Mouse (Mus musculus) hindbrain, embryonic 14.5 days (tissue): ENCODE measurements around the gene Prpf39. TPM values are rescaled to one million over a fixed set of nuclear protein-coding genes. Genes with fewer than 3 reads are reported as not detected.

Experiments
- ATAC-seq: fragments of 200-750 bp; cut with Nextera tagmentation; 2 replicates; pipeline ENCODE4 v1.8.0; 2017; ENCODE audit warnings: moderate number of reproducible peaks, mild to moderate bottlenecking, moderate TSS enrichment, moderate library complexity; ENCODE audit not compliant: low FRiP score
- DNase-seq: peaks from one replicate; pipeline ENCODE4 v3.0.0-alpha.2; 2015; ENCODE audit warnings: low spot score
- H3K27ac ChIP-seq: fragments of 300-500 bp; sonication (generic); 2 replicates; pipeline ENCODE4 v1.5.1; 2014; ENCODE audit warnings: mild to moderate bottlenecking, moderate library complexity
- H3K27me3 ChIP-seq: fragments of 300-500 bp; sonication (generic); 2 replicates; pipeline ENCODE4 v1.6.1; 2014; ENCODE audit warnings: mild to moderate bottlenecking, low read length, mixed read lengths; ENCODE audit not compliant: control insufficient read depth, insufficient read depth
- H3K36me3 ChIP-seq: fragments of 300-500 bp; sonication (generic); replicated peaks from 2 replicates; pipeline ENCODE4 v1.6.1; 2014; ENCODE audit not compliant: control insufficient read depth, insufficient read depth
- H3K4me1 ChIP-seq: fragments of 300-500 bp; sonication (generic); replicated peaks from 2 replicates; pipeline ENCODE4 v1.6.1; 2014; ENCODE audit warnings: antibody characterized with exemption, low read length, mixed read lengths; ENCODE audit not compliant: control insufficient read depth, insufficient read depth
- H3K4me2 ChIP-seq: fragments of 300-500 bp; sonication (generic); replicated peaks from 2 replicates; pipeline ENCODE4 v1.6.1; 2014; ENCODE audit warnings: mild to moderate bottlenecking, moderate library complexity
- H3K4me3 ChIP-seq: fragments of 300-500 bp; sonication (generic); replicated peaks from 2 replicates; pipeline ENCODE4 v1.5.1; 2014; ENCODE audit warnings: mild to moderate bottlenecking, low read length
- H3K9ac ChIP-seq: fragments of 300-500 bp; sonication (generic); 2 replicates; pipeline ENCODE4 v1.6.1; 2014
- H3K9me3 ChIP-seq: fragments of 300-500 bp; sonication (generic); 2 replicates; pipeline ENCODE4 v1.6.1; 2016; ENCODE audit warnings: low read length; ENCODE audit not compliant: control insufficient read depth
- WGBS: fragments of 180-500 bp; shearing (Covaris S2); extraction: QIAGEN DNeasy Blood & Tissue Kit; methylation state at CpG from one replicate; pipeline ENCODE4 v1.1.7; 2014; 5-methylcytosine and 5-hydroxymethylcytosine counted together
- polyA plus RNA-seq: library from polyadenylated mRNA; unstranded; fragments of >200 nt; fragmentation: Nextera tagmentation; extraction: Ambion mirVana; gene quantifications from 2 replicates; pipeline ENCODE4 v1.2.1, GENCODE M21; 2014

The Prpf39 gene
- 50.3 and 54.3 TPM in 2 replicates for polyA plus RNA-seq

DNA sequence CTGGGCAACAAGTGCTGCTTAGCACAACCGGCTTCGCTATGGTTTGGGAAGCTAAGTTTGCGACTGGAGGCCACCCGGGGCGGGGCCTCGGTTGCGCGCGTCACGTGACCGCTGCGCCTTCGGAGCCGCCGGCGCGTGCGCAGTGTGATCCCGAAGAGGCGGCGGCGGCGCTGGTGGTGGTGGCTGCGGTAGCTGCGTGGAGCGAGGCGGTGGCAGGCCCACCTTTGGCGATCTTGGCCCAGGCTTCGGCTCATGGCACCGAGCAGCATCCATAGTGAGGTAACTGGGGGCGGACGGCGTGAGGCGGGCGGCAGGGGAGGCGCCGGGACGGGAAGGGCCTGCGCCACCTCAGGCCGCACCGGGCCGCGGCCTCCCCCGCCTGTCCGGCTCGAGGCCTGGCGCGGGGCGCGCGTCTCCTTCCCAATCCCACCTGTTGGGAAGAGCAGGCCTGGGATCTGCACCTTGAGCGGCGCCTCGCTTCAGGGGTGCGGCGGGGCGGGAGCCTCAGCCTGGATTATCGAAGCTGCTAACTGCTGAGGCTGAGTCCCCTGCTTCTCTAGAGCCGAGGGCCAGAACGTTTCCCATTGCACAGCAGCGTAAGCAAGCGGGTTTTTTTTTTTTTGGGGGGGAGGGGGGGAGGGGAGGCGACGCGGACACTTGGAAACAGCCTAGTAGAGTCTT lies at the start of gene Prpf39:
Gene Prpf39, plus strand, starts transcription at position 144 of the 681 bp plus-strand sequence.
- Histone ChIP-seq H3K9me3 (no peaks in the 10 kb centered on the region), H3K4me1 (peaks cover 25% of the 10 kb centered on the region), H3K9ac (peak within 1 kb of the TSS; percentile 93), H3K36me3 (no peaks in the 10 kb centered on the region), H3K27me3 (no peaks in the 10 kb centered on the region), H3K4me3 (peak within 1 kb of the TSS; percentile 98), H3K27ac (peak within 1 kb of the TSS; percentile 79), H3K4me2 (peak within 1 kb of the TSS; percentile 66)
- peak; percentile 96 for ATAC-seq
- under 1% methylated on average over 62 of the region's 65 CpGs for WGBS
- DNase-seq: peak; percentile 90

DNA sequence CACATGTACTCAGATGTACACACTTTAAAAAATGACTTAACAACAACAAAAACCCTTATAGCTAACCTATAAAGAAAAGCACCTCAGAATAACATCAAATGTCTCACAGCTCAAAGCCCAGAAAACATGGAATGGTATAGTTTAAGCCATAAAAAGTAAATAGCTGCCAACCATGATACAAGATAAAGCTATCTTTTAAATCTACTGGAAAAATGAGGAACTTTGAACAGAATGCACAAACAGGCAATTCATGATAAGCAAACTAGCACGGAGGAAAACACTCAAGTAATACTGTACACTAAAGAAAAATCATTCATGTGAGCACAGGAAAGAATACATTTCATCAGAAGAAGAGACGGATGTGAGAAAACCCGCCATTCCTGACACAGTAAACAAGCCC lies 28.4 kb upstream of the Prpf39 start:
- Histone ChIP-seq H3K9ac (no peak overlapping the region), H3K9me3 (no peaks in the 10 kb centered on the region), H3K27me3 (no peaks in the 10 kb centered on the region), H3K36me3 (peaks cover 83% of the 10 kb centered on the region), H3K4me1 (no peaks in the 10 kb centered on the region), H3K27ac (no peak overlapping the region), H3K4me3 (no peak overlapping the region), H3K4me2 (no peak overlapping the region)
- DNase-seq (no peak), ATAC-seq (no peak)
- WGBS: 93% methylated on average over 3 of the region's 3 CpGs

DNA sequence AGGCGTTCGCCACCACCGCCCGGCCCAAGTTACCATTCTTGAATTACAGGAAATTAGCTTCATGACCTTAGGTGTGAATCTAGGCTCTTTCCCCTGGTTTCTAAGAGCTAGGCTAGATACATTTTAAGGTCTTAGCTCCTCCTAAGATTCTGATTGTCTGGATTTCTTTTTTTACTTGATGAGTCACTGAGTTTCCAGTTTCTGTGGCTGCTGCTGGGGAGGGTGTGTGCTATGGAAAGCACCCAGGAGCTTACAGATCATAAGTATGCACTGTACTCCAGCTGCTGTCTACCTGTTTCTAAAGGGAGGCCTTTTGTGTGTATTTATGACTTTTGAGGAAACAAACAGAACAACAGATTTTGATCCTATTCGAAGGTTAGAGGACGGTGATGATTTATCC lies 13.3 kb upstream of the Prpf39 start:
- DNase-seq: no peak
- Histone ChIP-seq H3K9ac (no peak overlapping the region), H3K4me1 (no peaks in the 10 kb centered on the region), H3K27ac (no peak overlapping the region), H3K27me3 (no peaks in the 10 kb centered on the region), H3K4me2 (no peak overlapping the region), H3K4me3 (no peak overlapping the region), H3K36me3 (peaks cover 25% of the 10 kb centered on the region), H3K9me3 (no peaks in the 10 kb centered on the region)
- WGBS: 97% methylated on average over 6 of the region's 6 CpGs
- ATAC-seq: no peak

DNA sequence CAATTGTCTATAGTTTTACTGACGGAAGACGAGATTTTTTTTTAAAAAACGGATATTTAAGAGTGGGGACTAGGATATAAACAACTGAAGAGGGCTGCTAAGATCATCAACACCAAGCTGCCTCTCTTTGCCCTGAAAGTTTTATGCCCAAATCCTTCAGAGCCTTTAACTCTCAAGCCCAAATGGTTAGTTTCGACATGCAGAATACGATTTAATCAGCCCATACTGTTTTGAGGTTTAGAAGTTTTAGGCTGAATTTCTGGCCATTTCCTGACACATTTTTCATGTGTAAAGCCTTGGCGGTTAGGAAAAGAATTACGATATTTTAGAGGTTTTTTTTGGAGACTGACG lies 319 bp upstream of the Prpf39 start:
- Histone ChIP-seq H3K9ac (peak overlapping the region; percentile 93; the same call in 1 of the 2 replicates), H3K27me3 (no peaks in the 10 kb centered on the region), H3K4me3 (peak overlapping the region; percentile 98), H3K27ac (no peak overlapping the region), H3K9me3 (no peaks in the 10 kb centered on the region), H3K4me1 (peaks cover 25% of the 10 kb centered on the region), H3K36me3 (no peaks in the 10 kb centered on the region), H3K4me2 (peak overlapping the region; percentile 66)
- DNase-seq (no peak), ATAC-seq (no peak; the same call in 1 of the 2 replicates)
- WGBS: 46% methylated on average over 8 of the region's 8 CpGs

DNA sequence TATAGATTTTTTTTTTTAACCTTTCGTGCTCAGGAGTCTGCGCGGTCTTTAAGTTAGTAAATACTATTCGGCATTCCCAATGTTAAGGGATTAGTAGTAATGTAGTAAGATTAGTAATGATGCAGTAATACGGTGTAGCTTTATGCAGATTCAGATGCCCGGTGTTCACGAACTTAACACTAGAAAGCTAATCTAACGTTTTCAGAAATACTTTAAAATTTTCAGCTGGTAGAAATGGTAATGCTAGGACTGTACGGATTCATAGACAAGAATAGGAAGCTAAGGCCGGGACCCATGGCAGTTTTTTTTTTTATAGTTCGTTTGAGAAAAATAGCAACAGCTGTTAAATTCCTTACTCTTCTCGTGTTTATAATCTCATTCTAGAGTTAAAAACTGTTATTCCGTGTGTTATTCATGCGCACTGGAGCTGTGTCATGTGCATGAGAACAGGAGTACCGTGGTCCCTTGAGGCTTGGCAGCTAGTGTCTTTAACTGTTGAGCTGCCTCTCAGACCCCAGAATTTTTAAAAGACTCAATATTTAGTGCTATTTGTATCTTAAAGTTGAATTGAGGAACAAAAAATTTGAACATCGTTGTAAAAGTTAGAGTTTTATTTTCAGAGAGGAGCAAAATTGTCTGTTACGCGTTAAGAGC lies 886 bp downstream of the Prpf39 start:
- peaks cover 25% of the 10 kb centered on the region for H3K4me1 ChIP-seq
- H3K36me3 ChIP-seq: no peaks in the 10 kb centered on the region; the same call in 1 of the 2 replicates
- ATAC-seq: peak; percentile 18; the same call in 1 of the 2 replicates
- WGBS: 19% methylated on average over 18 of the region's 18 CpGs
- H3K27me3 ChIP-seq: no peaks in the 10 kb centered on the region
- no peak for DNase-seq
- H3K9ac ChIP-seq: peak overlapping the region; percentile 93
- H3K4me2 ChIP-seq: peak overlapping the region; percentile 66
- no peaks in the 10 kb centered on the region for H3K9me3 ChIP-seq
- H3K27ac ChIP-seq: no peak overlapping the region
- peak overlapping the region; percentile 98 for H3K4me3 ChIP-seq

DNA sequence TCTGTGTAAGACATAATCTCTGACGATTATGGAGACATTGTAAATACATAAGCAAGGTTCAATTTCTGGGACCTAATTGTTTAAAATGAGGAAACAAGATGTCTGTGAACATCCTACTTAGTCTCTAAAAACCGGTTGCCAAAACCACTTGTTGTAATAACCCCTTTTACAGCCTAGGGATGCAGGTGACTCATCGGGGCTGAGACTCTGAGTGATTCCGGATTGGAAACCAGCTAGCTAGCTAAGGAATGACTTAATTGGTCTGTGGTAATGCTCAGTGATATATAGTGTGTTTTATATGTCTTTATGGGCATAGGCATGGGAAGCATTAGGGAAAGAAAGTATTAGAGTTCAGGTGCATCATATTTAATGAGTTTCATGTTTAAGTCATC lies 1.4 kb downstream of the Prpf39 start:
- H3K27me3 ChIP-seq: no peaks in the 10 kb centered on the region
- H3K9me3 ChIP-seq: no peaks in the 10 kb centered on the region
- no peak for DNase-seq
- peak overlapping the region; percentile 93 for H3K9ac ChIP-seq
- WGBS: 60% methylated on average over 4 of the region's 4 CpGs
- no peak for ATAC-seq
- H3K4me3 ChIP-seq: peak overlapping the region; percentile 98
- H3K27ac ChIP-seq: no peak overlapping the region
- peak overlapping the region; percentile 66 for H3K4me2 ChIP-seq
- H3K4me1 ChIP-seq: peaks cover 25% of the 10 kb centered on the region
- H3K36me3 ChIP-seq: peaks cover 3% of the 10 kb centered on the region; the same call in 1 of the 2 replicates

DNA sequence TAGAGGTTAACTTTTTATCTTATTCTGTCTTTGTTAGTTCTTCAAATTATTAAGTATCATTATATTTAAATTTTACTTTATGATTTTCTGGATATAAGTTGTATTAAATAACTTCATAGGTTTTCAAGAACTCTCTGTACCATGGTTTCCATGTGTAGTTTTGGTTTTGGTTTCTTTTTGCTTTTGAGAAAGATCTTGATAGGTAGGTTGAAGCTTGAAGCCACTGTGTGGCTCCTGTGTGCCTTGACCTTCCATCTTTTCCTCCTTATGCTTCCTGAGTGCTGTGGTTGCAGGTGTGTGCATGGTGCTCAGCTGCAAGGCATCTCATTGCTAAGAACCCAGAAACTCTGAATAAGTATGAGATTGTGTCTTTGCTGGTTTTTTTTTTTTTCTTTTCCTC lies 12.7 kb downstream of the Prpf39 start:
- Histone ChIP-seq H3K9ac (no peak overlapping the region), H3K27ac (no peak overlapping the region), H3K4me3 (no peak overlapping the region), H3K36me3 (peaks cover 55% of the 10 kb centered on the region), H3K4me2 (no peak overlapping the region), H3K27me3 (no peaks in the 10 kb centered on the region), H3K4me1 (no peaks in the 10 kb centered on the region), H3K9me3 (no peaks in the 10 kb centered on the region)
- DNase-seq (no peak), ATAC-seq (no peak)

DNA sequence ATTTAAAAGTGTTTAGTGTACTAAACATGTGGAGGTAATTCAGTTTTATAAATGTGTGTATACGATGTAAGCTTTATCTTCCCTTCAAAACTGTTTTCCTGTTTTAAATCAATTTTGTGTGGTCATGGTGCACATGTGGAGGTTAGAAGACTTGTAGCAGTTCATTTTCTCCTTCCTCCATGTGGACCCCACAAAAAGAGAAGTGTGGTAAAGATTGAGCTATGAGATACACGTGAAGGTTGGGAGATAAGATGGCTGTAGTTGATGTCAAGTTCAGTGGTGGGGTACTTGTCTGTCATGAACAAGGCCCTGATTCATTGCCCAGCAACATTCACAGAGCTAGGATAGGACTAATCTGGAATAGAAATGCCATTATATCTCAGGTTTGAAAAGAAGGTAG lies 22.1 kb downstream of the Prpf39 start:
- H3K9ac ChIP-seq: no peak overlapping the region
- H3K27ac ChIP-seq: no peak overlapping the region
- no peaks in the 10 kb centered on the region for H3K27me3 ChIP-seq
- peaks cover 84% of the 10 kb centered on the region for H3K36me3 ChIP-seq
- H3K4me3 ChIP-seq: no peak overlapping the region
- H3K4me2 ChIP-seq: no peak overlapping the region
- ATAC-seq (no peak), DNase-seq (no peak)
- no peaks in the 10 kb centered on the region for H3K4me1 ChIP-seq
- WGBS: 91% methylated on average over 2 of the region's 2 CpGs
- H3K9me3 ChIP-seq: no peaks in the 10 kb centered on the region

DNA sequence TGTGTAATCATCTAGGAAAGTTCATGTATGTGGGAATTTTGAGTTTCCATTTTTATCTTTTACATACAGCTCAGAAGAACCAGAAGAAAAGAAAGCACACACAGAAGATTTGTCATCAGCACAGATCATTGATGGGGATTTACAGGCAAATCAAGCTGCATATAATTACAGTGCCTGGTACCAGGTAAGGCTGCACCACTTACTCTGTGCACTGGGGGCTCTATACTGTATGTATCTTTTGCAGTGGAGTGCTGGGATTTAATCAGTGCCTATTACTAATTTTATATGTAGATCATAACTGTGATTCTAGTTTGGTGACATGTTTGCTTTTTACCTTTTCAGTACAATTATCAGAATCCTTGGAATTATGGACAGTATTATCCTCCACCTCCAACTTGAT lies 24.9 kb downstream of the Prpf39 start:
- no peaks in the 10 kb centered on the region for H3K9me3 ChIP-seq
- no peaks in the 10 kb centered on the region for H3K4me1 ChIP-seq
- H3K4me2 ChIP-seq: no peak overlapping the region
- no peak overlapping the region for H3K27ac ChIP-seq
- no peak overlapping the region for H3K4me3 ChIP-seq
- no peak overlapping the region for H3K9ac ChIP-seq
- no peak for ATAC-seq
- peaks cover 86% of the 10 kb centered on the region for H3K36me3 ChIP-seq
- no peak for DNase-seq
- H3K27me3 ChIP-seq: no peaks in the 10 kb centered on the region
